Mouse (Mus musculus) embryonic fibroblast, embryonic 13.5 days (primary cell): ENCODE data around the gene Sik3.

ENCODE experiments used
- CTCF ChIP-seq: IDR thresholded peaks from 2 replicates; pipeline ENCODE4 v1.5.1; 2011; ENCODE audit warnings: mild to moderate bottlenecking, control low read depth, low read length, moderate library complexity, borderline replicate concordance; ENCODE audit not compliant: insufficient read depth
- POLR2A ChIP-seq: IDR thresholded peaks from 2 replicates; pipeline ENCODE4 v1.6.1; 2011; ENCODE audit warnings: low read depth, mild to moderate bottlenecking, control low read depth, low read length, moderate library complexity

- TF ChIP-seq CTCF (no peak), POLR2A (no peak)
Measured at GRCm38 (mm10) chr9:46120468-46121253, 108.0 kb downstream of the Sik3 start.
